Mouse (Mus musculus) midbrain, embryonic 16.5 days (tissue): ENCODE measurements around the gene Ncf1. TPM values are rescaled to one million over a fixed set of nuclear protein-coding genes. Genes with fewer than 3 reads are reported as not detected.

Experiments
- ATAC-seq: fragments of 200-750 bp; cut with Nextera tagmentation; 2 replicates; pipeline ENCODE4 v1.8.0; 2017; ENCODE audit warnings: moderate TSS enrichment
- H3K27ac ChIP-seq: fragments of 300-500 bp; sonication (generic); 2 replicates; pipeline ENCODE4 v1.5.1; 2014; ENCODE audit warnings: mild to moderate bottlenecking, low read length, mixed read lengths
- H3K27me3 ChIP-seq: fragments of 300-500 bp; sonication (generic); 2 replicates; pipeline ENCODE4 v1.6.1; 2014; ENCODE audit warnings: low read depth, low read length, mixed read lengths; ENCODE audit not compliant: control insufficient read depth, insufficient read depth
- H3K36me3 ChIP-seq: fragments of 300-500 bp; sonication (generic); 2 replicates; pipeline ENCODE4 v1.6.1; 2014; ENCODE audit warnings: mild to moderate bottlenecking, low read length, moderate library complexity, mixed read lengths; ENCODE audit not compliant: control insufficient read depth, insufficient read depth
- H3K4me1 ChIP-seq: fragments of 300-500 bp; sonication (generic); 2 replicates; pipeline ENCODE4 v1.6.1; 2014; ENCODE audit warnings: mild to moderate bottlenecking, low read length, mixed read lengths; ENCODE audit not compliant: control insufficient read depth, insufficient read depth
- H3K4me2 ChIP-seq: fragments of 300-500 bp; sonication (generic); 2 replicates; pipeline ENCODE4 v1.6.1; 2014; ENCODE audit warnings: mild to moderate bottlenecking, low read length, mixed read lengths
- H3K4me3 ChIP-seq: fragments of 300-500 bp; sonication (generic); 2 replicates; pipeline ENCODE4 v1.5.1; 2014; ENCODE audit warnings: low read depth, mild to moderate bottlenecking, low read length, moderate library complexity, mixed read lengths
- H3K9ac ChIP-seq: fragments of 300-500 bp; sonication (generic); 2 replicates; pipeline ENCODE4 v1.6.1; 2014; ENCODE audit warnings: low read depth, low read length, mixed read lengths
- H3K9me3 ChIP-seq: fragments of 300-500 bp; sonication (generic); replicated peaks from 2 replicates; pipeline ENCODE4 v1.6.1; 2014; ENCODE audit warnings: mild to moderate bottlenecking, low read length, mixed read lengths; ENCODE audit not compliant: control insufficient read depth, poor library complexity, severe bottlenecking
- WGBS: fragments of 180-500 bp; shearing (Covaris S2); extraction: QIAGEN DNeasy Blood & Tissue Kit; methylation state at CpG from one replicate; pipeline ENCODE4 v1.1.7; 2014; 5-methylcytosine and 5-hydroxymethylcytosine counted together
- polyA plus RNA-seq: library from polyadenylated mRNA; unstranded; fragments of >200 nt; fragmentation: Nextera tagmentation; extraction: Ambion mirVana; gene quantifications from 2 replicates; pipeline ENCODE4 v1.2.1, GENCODE M21; 2015

Gene Ncf1
- polyA plus RNA-seq, 1 experiment from 2014 or later: 2.5 TPM

- peaks cover 49% of the 10 kb centered on the region for H3K36me3 ChIP-seq
- H3K27me3 ChIP-seq: no peaks in the 10 kb centered on the region
- H3K9me3 ChIP-seq: no peaks in the 10 kb centered on the region
- no peak overlapping the region for H3K9ac ChIP-seq
- no peak overlapping the region for H3K4me2 ChIP-seq
- no peak overlapping the region for H3K27ac ChIP-seq
- ATAC-seq: no peak
- no peaks in the 10 kb centered on the region for H3K4me1 ChIP-seq
- H3K4me3 ChIP-seq: no peak overlapping the region
- 87% methylated on average over 18 of the region's 18 CpGs for WGBS
Measured at GRCm38 (mm10) chr5:134266404-134266803, 37.0 kb upstream of the Ncf1 start.

- Histone ChIP-seq H3K4me1 (no peaks in the 10 kb centered on the region), H3K27ac (no peak overlapping the region), H3K27me3 (no peaks in the 10 kb centered on the region), H3K36me3 (peaks cover 53% of the 10 kb centered on the region), H3K4me2 (no peak overlapping the region), H3K4me3 (no peak overlapping the region), H3K9ac (no peak overlapping the region), H3K9me3 (no peaks in the 10 kb centered on the region)
- ATAC-seq: no peak
- 88% methylated on average over 2 of the region's 2 CpGs for WGBS
Measured at GRCm38 (mm10) chr5:134265890-134266289, 36.5 kb upstream of the Ncf1 start.

DNA sequence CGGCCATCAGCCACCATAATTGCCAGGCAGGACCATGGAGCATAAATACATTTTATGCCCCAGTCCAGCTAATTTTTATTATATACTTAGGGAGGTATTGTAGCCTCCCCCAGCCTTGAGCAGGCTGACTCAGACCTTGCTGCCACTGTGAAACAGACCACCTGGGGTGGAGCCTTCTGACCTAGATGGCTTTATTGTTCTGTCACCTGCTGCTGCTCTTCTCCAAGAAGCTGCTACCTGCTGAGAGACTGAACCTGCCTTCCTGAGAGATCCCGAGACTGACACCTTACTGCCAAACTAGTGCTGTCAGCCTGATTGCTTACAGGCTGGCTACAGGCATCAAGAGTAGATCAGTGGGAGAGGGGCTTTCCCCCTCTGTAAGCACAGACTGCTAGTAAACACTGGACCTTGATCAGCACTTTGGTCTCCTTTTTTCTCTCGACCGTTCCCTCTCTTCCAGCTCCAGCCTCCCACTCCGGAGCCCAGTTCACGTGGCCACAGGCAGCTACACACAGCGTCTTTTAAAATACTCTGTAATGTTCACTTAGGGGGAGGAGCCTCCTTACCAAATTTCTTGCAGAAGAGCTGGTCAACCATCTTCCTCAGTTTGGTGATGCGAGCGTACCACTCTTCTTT is 30.7 kb upstream of the Ncf1 start:
- WGBS: 88% methylated on average over 9 of the region's 9 CpGs
- no peaks in the 10 kb centered on the region for H3K27me3 ChIP-seq
- ATAC-seq: no peak

DNA sequence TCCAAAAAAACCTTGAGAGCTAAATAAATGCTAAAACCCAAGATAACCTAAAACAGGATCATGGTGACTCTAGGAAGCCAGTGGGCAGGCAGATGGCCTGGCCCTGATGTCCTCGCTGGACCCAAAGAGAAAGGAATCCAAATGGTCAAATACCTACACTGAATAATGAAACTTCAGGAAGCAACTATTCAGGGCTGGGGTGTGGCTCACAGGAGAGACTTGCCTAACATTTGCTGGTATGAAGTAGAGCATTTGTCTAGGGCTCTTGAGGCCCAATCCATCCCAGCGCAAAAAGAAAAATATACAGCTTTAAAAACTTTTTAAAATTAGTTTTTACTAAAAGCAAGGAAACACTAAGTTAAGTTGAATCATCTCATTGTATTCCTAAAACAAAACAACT is 29.5 kb upstream of the Ncf1 start:
- WGBS: 95% methylated on average over 2 of the region's 2 CpGs
- Histone ChIP-seq H3K4me1 (no peaks in the 10 kb centered on the region), H3K9me3 (no peaks in the 10 kb centered on the region), H3K4me2 (no peak overlapping the region), H3K4me3 (no peak overlapping the region), H3K36me3 (peaks cover 52% of the 10 kb centered on the region), H3K27me3 (no peaks in the 10 kb centered on the region), H3K9ac (no peak overlapping the region), H3K27ac (no peak overlapping the region)
- ATAC-seq: no peak

More for the DNA sequence above, 30.7 kb upstream of the Ncf1 start:
- H3K9ac ChIP-seq: no peak overlapping the region
- H3K9me3 ChIP-seq: no peaks in the 10 kb centered on the region
- no peaks in the 10 kb centered on the region for H3K4me1 ChIP-seq
- peaks cover 56% of the 10 kb centered on the region for H3K36me3 ChIP-seq
- H3K4me2 ChIP-seq: no peak overlapping the region
- H3K27ac ChIP-seq: no peak overlapping the region
- no peak overlapping the region for H3K4me3 ChIP-seq

- Histone ChIP-seq H3K27me3 (no peaks in the 10 kb centered on the region), H3K4me3 (no peak overlapping the region), H3K36me3 (peaks cover 50% of the 10 kb centered on the region), H3K27ac (no peak overlapping the region), H3K4me2 (no peak overlapping the region), H3K4me1 (no peaks in the 10 kb centered on the region), H3K9ac (no peak overlapping the region), H3K9me3 (no peaks in the 10 kb centered on the region)
- no peak for ATAC-seq
- WGBS: 85% methylated on average over 4 of the region's 4 CpGs
Measured at GRCm38 (mm10) chr5:134258395-134258794, 29.0 kb upstream of the Ncf1 start.

- H3K9me3 ChIP-seq: no peaks in the 10 kb centered on the region
- H3K4me1 ChIP-seq: no peaks in the 10 kb centered on the region
- H3K27me3 ChIP-seq: no peaks in the 10 kb centered on the region
- 94% methylated on average over 13 of the region's 13 CpGs for WGBS
- H3K9ac ChIP-seq: no peak overlapping the region
- H3K4me2 ChIP-seq: no peak overlapping the region
- ATAC-seq: no peak
- H3K27ac ChIP-seq: no peak overlapping the region
- H3K4me3 ChIP-seq: no peak overlapping the region
- peaks cover 48% of the 10 kb centered on the region for H3K36me3 ChIP-seq
Measured at GRCm38 (mm10) chr5:134257349-134258031, 28.1 kb upstream of the Ncf1 start.

DNA sequence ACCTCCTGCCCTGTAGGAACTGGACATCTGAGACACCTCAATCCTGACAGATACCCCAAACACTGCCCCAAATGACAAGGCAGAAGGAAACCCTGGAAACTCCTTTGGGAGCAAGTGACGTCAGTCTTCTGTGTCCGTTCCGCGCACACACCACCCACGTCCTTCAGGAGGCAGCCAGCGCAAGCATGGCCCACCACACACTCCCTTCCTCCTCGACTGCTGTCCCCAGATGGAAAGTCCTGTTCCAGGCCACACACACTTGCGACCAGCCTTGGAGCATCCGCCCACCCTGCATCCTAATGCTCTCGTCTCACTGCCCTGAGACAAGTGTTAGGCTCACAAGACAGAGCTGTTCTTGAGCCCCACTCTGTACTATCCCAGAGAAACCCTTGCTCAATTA is 25.9 kb upstream of the Ncf1 start:
- H3K9ac ChIP-seq: no peak overlapping the region
- no peak overlapping the region for H3K4me2 ChIP-seq
- H3K4me1 ChIP-seq: no peaks in the 10 kb centered on the region
- no peak for ATAC-seq
- no peak overlapping the region for H3K4me3 ChIP-seq
- H3K36me3 ChIP-seq: peaks cover 48% of the 10 kb centered on the region
- no peaks in the 10 kb centered on the region for H3K27me3 ChIP-seq
- no peak overlapping the region for H3K27ac ChIP-seq
- WGBS: 92% methylated on average over 10 of the region's 10 CpGs
- no peaks in the 10 kb centered on the region for H3K9me3 ChIP-seq

DNA sequence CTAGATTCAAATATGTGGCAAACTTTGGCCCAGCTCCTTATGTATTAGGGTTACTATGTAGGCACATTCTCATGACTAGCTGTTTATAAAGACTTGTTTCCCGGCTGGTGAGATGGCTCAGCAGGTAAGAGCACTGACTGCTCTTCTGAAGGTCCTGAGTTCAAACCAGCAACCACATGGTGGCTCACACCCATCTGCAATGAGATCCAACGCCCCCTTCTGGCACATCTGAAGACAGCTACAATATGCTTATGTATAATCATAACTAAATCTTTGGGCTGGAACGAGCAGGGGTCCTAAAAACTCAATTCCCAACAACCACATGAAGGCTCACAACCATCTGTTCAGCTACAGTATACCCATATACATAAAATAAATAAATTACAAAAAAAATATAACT is 24.4 kb upstream of the Ncf1 start:
- Histone ChIP-seq H3K4me1 (no peaks in the 10 kb centered on the region), H3K4me3 (no peak overlapping the region), H3K27ac (no peak overlapping the region), H3K9ac (no peak overlapping the region), H3K27me3 (no peaks in the 10 kb centered on the region), H3K36me3 (peaks cover 45% of the 10 kb centered on the region), H3K9me3 (no peaks in the 10 kb centered on the region), H3K4me2 (no peak overlapping the region)
- no peak for ATAC-seq
- 72% methylated on average over 3 of the region's 3 CpGs for WGBS

DNA sequence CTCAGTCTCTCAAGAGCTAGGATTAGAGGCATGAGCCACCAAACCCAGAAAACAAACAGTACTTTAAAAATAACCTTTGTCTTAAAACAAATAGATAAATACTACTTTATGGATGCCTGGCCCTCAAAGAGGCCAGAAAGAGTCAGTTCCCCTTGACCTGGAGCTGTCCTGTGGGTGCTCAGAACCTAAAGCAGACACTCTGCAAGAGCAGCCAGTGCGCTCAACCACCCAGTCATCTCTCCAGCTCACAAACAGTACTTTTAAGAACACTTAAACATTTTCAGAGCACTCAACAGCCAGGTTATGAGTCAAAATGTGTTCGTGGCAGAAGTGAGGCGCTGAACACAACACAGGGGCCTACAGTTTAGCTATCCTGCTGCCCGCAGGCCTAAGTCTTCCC is 21.7 kb upstream of the Ncf1 start:
- Histone ChIP-seq H3K4me1 (no peaks in the 10 kb centered on the region), H3K36me3 (peaks cover 67% of the 10 kb centered on the region), H3K9ac (no peak overlapping the region), H3K4me2 (no peak overlapping the region), H3K27me3 (no peaks in the 10 kb centered on the region), H3K9me3 (no peaks in the 10 kb centered on the region), H3K4me3 (no peak overlapping the region), H3K27ac (no peak overlapping the region)
- ATAC-seq: no peak
- 96% methylated on average over 4 of the region's 4 CpGs for WGBS
